Mouse (Mus musculus): ENCODE data around the gene Smarca2.

GRCm38 (mm10) chr19:26650585-26651273 is 45.9 kb downstream of the Smarca2 start:
- TF ChIP-seq CTCF (IDR thresholded peaks at IDR 0.05; ENCODE audit: extremely low read depth, insufficient read depth, low read length) (no peak), POLR2A (IDR thresholded peaks at IDR 0.05; ENCODE audit: extremely low read depth, insufficient read depth, low read length) (no peak)

Measured in cortical plate, adult 2 months (tissue).